Mouse (Mus musculus) intestine, embryonic 15.5 days (tissue): ENCODE data around the gene Mpv17. TPM values are rescaled to one million over a fixed set of nuclear protein-coding genes. Genes with fewer than 3 reads are reported as not detected.

Experiments used
- ATAC-seq: fragments of 200-750 bp; cut with Nextera tagmentation; 2 replicates; pipeline ENCODE4 v1.8.0; 2017; ENCODE audit warnings: moderate TSS enrichment, moderate library complexity
- H3K27ac ChIP-seq: fragments of 300-500 bp; sonication (generic); 2 replicates; pipeline ENCODE4 v1.5.1; 2015; ENCODE audit warnings: mild to moderate bottlenecking, inconsistent platforms
- H3K27me3 ChIP-seq: fragments of 300-500 bp; sonication (generic); replicated peaks from 2 replicates; pipeline ENCODE4 v1.6.1; 2015; ENCODE audit warnings: inconsistent platforms
- H3K36me3 ChIP-seq: fragments of 300-500 bp; sonication (generic); 2 replicates; pipeline ENCODE4 v1.6.1; 2015; ENCODE audit warnings: inconsistent platforms
- H3K4me1 ChIP-seq: fragments of 300-500 bp; sonication (generic); replicated peaks from 2 replicates; pipeline ENCODE4 v1.6.1; 2015; ENCODE audit warnings: inconsistent platforms
- H3K4me2 ChIP-seq: fragments of 300-500 bp; sonication (generic); replicated peaks from 2 replicates; pipeline ENCODE4 v1.6.1; 2015; ENCODE audit warnings: mild to moderate bottlenecking, inconsistent platforms
- H3K4me3 ChIP-seq: fragments of 300-500 bp; sonication (generic); replicated peaks from 2 replicates; pipeline ENCODE4 v1.5.1; 2015; ENCODE audit warnings: inconsistent platforms
- H3K9ac ChIP-seq: fragments of 300-500 bp; sonication (generic); 2 replicates; pipeline ENCODE4 v1.6.1; 2015; ENCODE audit warnings: inconsistent platforms
- H3K9me3 ChIP-seq: fragments of 300-500 bp; sonication (generic); 2 replicates; pipeline ENCODE4 v1.6.1; 2016; ENCODE audit warnings: inconsistent platforms
- WGBS: fragments of 180-500 bp; shearing (Covaris S2); methylation state at CpG from one replicate; pipeline ENCODE4 v1.1.7; 2015; 5-methylcytosine and 5-hydroxymethylcytosine counted together
- polyA plus RNA-seq: library from polyadenylated mRNA; unstranded; fragments of >200 nt; fragmentation: Nextera tagmentation; extraction: Ambion mirVana; gene quantifications from 2 replicates; pipeline ENCODE4 v1.2.1, GENCODE M21; 2015

Gene Mpv17
- polyA plus RNA-seq, 1 experiment from 2014 or later = 57.1 TPM

DNA sequence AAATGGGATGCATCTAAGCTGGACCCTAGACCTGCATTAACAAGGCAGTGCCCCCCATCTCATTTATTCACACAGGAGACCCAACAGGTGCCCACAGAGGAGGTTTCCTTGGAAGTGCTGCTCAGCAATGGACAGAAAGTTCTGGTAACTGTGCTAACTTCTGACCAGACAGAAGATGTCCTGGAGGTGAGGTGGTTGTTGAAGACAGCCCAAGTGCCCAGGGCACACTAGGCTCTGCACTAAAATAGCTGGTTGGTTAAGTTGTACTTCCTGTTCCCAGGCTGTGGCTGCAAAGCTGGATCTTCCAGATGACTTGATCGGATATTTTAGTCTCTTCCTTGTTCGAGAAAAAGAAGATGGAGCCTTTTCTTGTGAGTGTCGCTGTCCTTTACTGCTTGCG is 41.6 kb upstream of the Mpv17 start:
- Histone ChIP-seq H3K36me3 (peaks cover 58% of the 10 kb centered on the region), H3K4me2 (no peak overlapping the region), H3K9ac (no peak overlapping the region), H3K4me3 (no peak overlapping the region), H3K9me3 (0 out of 2 replicates have a peak, but pooled peaks cover 4% of the 10 kb centered on the region), H3K27me3 (no peaks in the 10 kb centered on the region), H3K27ac (no peak overlapping the region), H3K4me1 (peaks cover 23% of the 10 kb centered on the region)
- no peak for ATAC-seq
- WGBS = 88% methylated on average over 4 of the region's 4 CpGs

DNA sequence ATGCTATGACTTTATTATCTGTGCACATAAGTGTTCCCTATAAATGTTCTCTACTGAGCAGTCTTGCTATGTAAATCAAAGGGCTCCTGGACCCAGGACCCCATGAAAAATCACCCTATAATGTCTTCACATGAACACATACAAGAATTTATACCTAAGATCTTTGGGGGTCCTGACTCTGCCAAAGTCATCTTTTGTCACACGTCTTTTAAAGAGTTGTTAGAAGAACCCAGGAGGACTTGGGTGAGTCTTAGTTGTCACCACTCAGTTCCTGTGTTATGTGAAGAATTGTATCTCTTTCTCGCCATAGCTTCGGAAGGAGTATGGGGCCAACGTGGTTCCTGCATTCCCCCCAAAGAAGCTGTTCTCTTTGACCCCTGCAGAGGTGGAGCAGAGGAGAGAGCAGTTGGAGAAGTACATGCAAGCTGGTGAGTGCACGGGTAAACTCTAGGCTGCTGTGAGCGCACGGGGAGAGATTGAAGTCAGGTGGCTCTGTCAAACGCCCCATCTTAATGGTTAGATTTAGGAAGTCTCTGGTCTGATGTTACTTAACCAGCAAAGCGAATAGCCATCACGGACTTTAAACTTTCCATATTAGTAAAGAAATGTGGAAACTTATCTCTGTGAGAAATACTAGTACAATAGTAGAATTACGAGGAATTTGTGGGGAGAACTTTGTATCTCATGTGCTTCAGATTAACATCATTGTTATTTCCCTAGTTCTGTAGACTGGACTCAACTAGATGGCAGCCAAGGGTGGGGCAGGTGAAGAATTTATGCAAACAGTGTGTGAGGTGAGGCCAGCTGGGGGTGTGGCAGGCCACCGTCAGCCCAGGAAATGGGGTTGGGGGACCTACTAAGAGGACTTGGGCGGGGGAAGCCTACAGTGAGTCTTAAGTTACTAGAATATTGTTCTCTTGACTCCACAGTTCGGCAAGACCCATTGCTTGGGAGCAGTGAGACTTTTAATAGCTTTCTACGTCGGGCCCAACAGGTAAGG is 40.7 kb upstream of the Mpv17 start:
- Histone ChIP-seq H3K27me3 (no peaks in the 10 kb centered on the region), H3K27ac (no peak overlapping the region), H3K9me3 (no peaks in the 10 kb centered on the region), H3K4me3 (peak overlapping the region; percentile 67; the same call in 1 of the 2 replicates), H3K9ac (no peak overlapping the region), H3K4me2 (peak overlapping the region; percentile 80; the same call in 1 of the 2 replicates), H3K4me1 (peaks cover 17% of the 10 kb centered on the region; the same call in 1 of the 2 replicates), H3K36me3 (peaks cover 54% of the 10 kb centered on the region)
- WGBS = 89% methylated on average over 16 of the region's 16 CpGs
- no peak for ATAC-seq

DNA sequence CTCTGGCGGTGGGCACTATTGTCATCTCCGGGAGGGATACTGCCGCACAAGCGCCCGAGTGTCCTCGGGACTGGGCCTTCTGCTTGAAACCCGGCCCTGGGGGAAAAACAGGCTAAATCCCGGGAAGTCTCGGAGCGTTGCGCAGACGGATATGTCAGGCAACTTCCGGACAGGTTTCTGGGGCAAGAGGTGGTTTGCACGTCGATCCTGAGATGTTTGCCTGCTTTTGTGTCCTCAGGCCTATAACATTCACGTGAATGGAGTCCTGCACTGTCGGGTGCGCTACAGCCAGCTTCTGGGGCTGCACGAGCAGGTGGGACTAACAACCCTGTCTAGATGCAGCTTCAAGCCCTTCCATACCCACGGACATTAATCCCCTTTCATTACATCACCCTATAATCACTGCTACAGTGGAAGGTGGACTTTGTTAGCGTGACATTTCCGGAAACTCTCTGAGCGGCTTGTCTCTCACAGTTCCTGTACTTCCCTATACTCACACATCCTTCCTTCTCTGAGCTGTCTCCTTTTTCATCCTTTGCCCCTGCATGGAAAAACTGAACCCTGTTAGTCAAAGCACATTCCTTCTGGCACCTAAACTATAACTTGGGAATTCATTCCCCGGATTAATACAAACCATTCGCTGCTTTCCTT is 39.7 kb upstream of the Mpv17 start:
- H3K4me2 ChIP-seq = peak overlapping the region; percentile 80
- H3K4me3 ChIP-seq = peak overlapping the region; percentile 67
- H3K27me3 ChIP-seq = no peaks in the 10 kb centered on the region
- peak overlapping the region; percentile 81 for H3K27ac ChIP-seq
- peak overlapping the region; percentile 93 for H3K9ac ChIP-seq
- peaks cover 51% of the 10 kb centered on the region for H3K36me3 ChIP-seq
- H3K4me1 ChIP-seq = peaks cover 17% of the 10 kb centered on the region; the same call in 1 of the 2 replicates
- ATAC-seq = no peak
- 10% methylated on average over 25 of the region's 25 CpGs for WGBS
- no peaks in the 10 kb centered on the region for H3K9me3 ChIP-seq

DNA sequence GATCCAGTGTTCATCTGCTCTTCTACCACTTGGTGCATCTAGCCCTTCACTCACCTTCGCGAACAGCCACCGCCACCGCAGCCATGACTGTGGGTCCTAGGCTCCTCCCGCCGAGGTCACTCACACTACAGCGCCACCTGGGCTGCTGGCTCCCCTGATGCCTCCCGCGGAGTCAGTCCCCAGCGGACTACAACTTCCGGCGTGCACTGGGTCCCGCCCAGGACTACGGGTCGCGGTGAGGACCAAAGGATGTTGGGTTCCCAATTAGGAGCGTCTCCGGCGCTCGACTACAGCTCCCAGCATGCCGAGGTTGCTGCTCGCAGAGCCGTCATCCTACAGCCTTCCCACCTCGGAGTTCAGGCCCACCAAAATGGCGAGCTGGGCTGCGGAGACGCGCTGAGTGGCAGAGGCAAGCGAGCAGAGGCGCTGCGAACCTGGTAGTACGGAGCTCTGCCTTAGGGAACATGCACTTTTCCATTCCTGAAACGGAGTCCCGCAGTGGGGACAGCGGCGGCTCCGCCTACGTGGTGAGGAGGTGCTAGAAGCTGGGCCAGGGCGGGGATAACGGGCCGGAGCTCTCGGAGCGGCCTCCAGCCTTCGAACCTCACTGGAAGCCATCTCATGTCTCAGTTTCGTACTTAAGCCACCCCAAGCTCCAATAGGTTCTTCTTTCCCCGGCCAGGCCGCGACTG is 39.0 kb upstream of the Mpv17 start, which contains the start of the genes Snx17 and Eif2b4:
TSS of gene Snx17 (plus strand) at position 289 of the 692 bp plus-strand sequence.
TSS of gene Eif2b4 (minus strand) at position 492 of the 692 bp plus-strand sequence.
- H3K9ac ChIP-seq = peak within 1 kb of the TSS; percentile 93
- peaks cover 17% of the 10 kb centered on the region; the same call in 1 of the 2 replicates for H3K4me1 ChIP-seq
- H3K27me3 ChIP-seq = no peaks in the 10 kb centered on the region
- peaks cover 50% of the 10 kb centered on the region for H3K36me3 ChIP-seq
- peak within 1 kb of the TSS; percentile 80 for H3K4me2 ChIP-seq
- peak within 1 kb of the TSS; percentile 87 for H3K27ac ChIP-seq
- peak within 1 kb of the TSS; percentile 67 for H3K4me3 ChIP-seq
- H3K9me3 ChIP-seq = no peaks in the 10 kb centered on the region
- peak; percentile 98 for ATAC-seq
- under 1% methylated on average over 48 of the region's 48 CpGs for WGBS

DNA sequence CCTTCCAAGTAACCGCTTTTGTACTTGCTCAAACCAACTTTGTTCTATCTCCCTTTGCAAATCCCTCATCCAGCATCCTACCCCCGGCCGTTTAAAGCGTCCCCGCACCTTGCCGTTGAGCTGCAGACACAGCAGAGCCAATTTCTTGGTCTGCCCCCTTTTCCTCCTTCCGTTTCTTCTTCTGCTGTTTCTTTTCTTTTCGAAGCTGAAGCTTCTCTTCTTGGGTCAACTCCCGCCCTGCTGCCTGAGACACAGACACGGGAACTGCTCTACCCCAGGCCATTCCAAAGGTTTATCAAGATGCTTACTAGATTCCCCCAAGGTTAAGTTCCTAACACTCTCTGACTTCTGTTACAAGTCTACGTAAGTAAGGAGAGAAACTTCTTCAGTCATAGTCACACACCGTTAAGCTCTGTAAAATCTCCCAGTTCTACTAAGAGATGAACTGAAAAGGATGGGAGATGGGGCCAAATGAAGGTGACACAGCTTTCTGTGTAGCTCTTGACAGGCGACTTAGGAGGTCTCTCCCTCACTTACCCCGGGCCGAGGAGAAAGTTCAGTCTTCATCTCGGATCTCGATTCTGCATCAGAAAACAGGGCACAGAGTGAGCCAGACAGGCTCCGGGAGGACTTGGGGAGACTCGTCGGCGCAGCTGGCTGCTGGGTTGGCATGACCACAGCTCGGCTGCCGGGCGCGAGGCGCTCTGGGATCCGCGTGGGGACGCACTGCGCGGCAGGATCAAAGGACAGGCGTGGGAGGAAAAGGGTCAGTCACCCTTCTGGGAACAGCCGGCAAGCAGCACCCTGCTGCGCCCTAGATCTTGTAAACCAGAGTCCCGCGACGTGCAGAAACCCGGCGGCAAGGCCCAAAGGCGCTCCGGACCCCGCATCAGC is 38.2 kb upstream of the Mpv17 start:
- peak; percentile 81 for ATAC-seq
- Histone ChIP-seq H3K27ac (peak overlapping the region; percentile 87), H3K36me3 (peaks cover 49% of the 10 kb centered on the region), H3K9ac (peak overlapping the region; percentile 93), H3K27me3 (no peaks in the 10 kb centered on the region), H3K4me3 (peak overlapping the region; percentile 67), H3K9me3 (no peaks in the 10 kb centered on the region), H3K4me1 (peaks cover 17% of the 10 kb centered on the region; the same call in 1 of the 2 replicates), H3K4me2 (peak overlapping the region; percentile 80)
- WGBS = 11% methylated on average over 42 of the region's 42 CpGs

DNA sequence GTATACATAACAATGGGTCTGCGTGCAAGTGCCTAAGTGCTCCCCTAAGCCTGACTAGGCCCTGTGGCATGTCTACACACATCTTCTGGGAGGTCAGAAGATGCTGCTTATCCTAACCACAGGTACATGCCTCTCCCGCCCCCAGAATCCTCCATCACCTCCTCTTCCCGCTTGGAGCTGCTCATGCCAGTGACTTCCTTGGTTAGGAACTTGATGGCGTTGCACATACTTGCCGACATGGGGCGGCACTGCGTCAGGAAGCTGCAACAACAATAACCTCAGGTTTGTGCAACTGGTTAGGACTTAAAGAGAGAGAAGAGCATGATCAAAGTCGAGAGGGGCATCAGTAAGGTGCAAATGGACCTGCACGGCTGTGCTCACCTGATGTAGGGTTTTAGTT is 36.1 kb upstream of the Mpv17 start:
- Histone ChIP-seq H3K27me3 (no peaks in the 10 kb centered on the region), H3K9ac (no peak overlapping the region), H3K4me1 (peaks cover 17% of the 10 kb centered on the region; the same call in 1 of the 2 replicates), H3K4me2 (no peak overlapping the region), H3K27ac (no peak overlapping the region), H3K9me3 (no peaks in the 10 kb centered on the region), H3K4me3 (no peak overlapping the region), H3K36me3 (peaks cover 34% of the 10 kb centered on the region)
- 88% methylated on average over 9 of the region's 9 CpGs for WGBS
- no peak for ATAC-seq

DNA sequence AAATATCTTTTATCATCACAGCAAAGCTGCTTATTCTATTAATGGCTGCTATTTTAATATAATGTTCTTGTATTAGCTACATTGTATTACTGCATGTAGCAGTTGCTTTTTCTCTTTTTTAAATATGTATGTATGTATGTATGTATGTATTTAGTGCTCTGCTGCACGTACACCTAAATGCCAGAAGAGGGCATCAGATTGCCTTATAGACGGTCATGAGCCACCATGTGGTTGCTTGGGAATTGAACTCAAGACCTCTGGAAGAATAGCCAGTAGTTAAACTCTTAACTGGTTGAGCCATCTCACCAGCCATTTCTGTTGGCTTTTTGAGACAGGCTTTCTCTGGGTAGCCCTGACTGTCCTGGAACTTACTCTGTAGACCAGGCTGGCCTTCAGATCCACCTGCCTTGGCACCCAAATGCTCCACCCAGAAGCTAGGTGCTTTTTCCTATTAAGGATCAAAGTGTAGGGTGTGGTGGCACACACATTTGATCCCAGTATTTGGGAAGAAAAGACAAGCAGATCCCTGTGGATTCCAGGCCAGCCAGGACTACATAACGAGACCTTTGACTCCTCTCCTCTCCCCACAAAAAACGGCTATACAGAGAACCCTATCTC is 34.3 kb upstream of the Mpv17 start:
- Histone ChIP-seq H3K27me3 (no peaks in the 10 kb centered on the region), H3K36me3 (peaks cover 33% of the 10 kb centered on the region), H3K4me3 (no peak overlapping the region), H3K27ac (no peak overlapping the region), H3K4me2 (no peak overlapping the region), H3K9me3 (no peaks in the 10 kb centered on the region), H3K9ac (no peak overlapping the region), H3K4me1 (peaks cover 10% of the 10 kb centered on the region; the same call in 1 of the 2 replicates)
- ATAC-seq = no peak
- WGBS = 75% methylated on average over 4 of the region's 4 CpGs

DNA sequence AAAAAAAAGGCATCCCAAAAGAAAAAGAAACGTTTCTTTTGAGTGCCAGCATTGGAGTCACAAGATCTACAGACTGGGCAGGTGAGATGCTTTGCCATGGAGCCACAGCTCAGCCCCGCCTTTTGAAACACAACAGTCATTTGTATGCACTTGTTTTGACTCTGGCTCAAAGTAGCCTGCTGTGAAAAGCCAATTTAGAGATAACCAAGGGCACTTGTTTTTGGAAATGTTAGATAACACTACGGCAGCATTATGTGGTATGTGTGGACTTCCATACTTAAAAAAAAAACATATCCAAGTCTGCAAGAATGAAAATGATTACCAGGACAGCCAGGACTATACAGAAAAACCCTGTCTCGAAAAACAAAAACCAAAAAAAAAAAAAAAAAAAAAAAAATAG is 29.6 kb upstream of the Mpv17 start:
- Histone ChIP-seq H3K4me2 (no peak overlapping the region), H3K4me3 (no peak overlapping the region), H3K36me3 (peaks cover 16% of the 10 kb centered on the region), H3K9me3 (no peaks in the 10 kb centered on the region), H3K9ac (no peak overlapping the region), H3K4me1 (no peaks in the 10 kb centered on the region), H3K27me3 (no peaks in the 10 kb centered on the region), H3K27ac (no peak overlapping the region)
- 60% methylated on average over 4 of the region's 4 CpGs for WGBS
- ATAC-seq = no peak

DNA sequence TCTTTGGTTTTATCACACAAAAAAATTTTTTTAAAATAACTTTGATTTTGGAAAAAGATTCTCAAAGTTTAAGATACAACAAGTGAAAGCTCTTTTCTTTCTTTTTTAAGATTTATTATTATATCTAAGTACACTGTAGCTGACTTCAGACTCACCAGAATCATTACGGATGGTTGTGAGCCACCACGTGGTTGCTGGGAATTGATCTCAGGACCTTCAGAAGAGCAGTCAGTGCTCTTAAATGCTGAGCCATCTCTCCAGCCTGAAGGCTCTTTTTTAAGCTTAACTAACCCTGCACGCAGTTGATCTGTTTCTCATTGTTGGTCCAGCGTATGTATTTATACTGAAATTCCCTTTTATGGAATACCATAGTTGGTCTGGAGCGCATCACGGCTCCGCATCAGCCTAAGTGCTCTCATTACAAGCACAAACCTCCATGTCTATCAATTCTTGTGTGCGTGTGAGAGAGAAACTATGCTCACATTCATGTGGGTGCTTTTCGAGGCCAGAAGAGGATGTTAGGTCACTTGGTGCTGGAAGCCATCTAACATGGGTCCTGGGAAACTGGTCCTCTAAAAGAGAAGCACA is 27.2 kb upstream of the Mpv17 start:
- WGBS = 86% methylated on average over 9 of the region's 9 CpGs
- no peaks in the 10 kb centered on the region for H3K27me3 ChIP-seq
- H3K4me2 ChIP-seq = no peak overlapping the region
- H3K4me3 ChIP-seq = no peak overlapping the region
- no peaks in the 10 kb centered on the region for H3K36me3 ChIP-seq
- no peak overlapping the region for H3K9ac ChIP-seq
- no peaks in the 10 kb centered on the region for H3K4me1 ChIP-seq
- ATAC-seq = no peak
- no peaks in the 10 kb centered on the region for H3K9me3 ChIP-seq
- no peak overlapping the region for H3K27ac ChIP-seq

DNA sequence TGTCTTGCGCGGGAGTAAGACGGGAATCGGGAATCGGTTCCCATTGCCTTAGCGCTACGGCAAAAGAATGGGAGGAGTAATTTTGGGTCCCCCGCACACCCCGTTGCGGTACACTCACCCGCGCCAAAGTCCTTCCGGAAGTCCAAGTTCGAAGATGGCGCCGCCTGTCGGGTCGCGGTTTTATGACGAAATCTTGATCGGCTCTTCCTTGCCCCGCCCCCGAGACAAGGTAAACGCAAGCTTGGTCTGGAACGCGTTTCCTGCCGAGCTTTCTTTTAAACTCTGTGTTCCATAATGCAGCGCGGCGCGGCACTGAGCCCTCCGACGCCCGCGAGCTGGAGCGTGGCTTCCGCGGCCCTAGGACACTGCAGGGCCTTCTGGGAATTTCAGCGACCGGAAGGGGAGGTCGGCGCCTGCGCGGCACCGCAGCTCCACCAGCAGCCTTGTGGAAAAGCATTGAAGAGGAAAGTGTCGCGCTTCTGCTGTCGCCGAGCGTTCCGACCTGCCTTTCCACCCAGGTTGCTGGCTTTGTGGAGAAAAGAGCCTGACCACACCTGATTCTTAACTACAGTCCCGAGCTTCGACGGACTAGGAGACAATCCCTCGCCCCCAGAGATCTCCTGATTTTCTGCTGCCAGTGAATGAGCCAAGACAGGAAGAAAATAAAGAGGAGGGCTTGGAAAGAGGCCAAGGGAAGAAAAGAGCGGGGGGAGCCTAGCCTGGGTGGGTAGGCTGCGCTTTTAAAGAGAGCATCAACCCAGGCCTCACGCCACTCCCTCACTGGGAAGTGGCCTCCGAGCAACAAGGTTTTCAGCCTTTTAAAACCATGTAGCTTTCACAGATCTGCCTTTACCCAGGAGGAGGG is 25.9 kb upstream of the Mpv17 start, which contains the start of the genes Gm29609 and Gtf3c2:
TSS of gene Gm29609 (minus strand) at position 146 of the 865 bp plus-strand sequence.
TSS of gene Gtf3c2 (minus strand) at position 379 of the 865 bp plus-strand sequence.
- peak within 1 kb of the TSS; percentile 100 for H3K27ac ChIP-seq
- peak within 1 kb of the TSS; percentile 81 for H3K4me2 ChIP-seq
- peak; percentile 98 for ATAC-seq
- no peaks in the 10 kb centered on the region for H3K9me3 ChIP-seq
- H3K4me1 ChIP-seq = no peaks in the 10 kb centered on the region
- H3K36me3 ChIP-seq = no peaks in the 10 kb centered on the region
- H3K4me3 ChIP-seq = peak within 1 kb of the TSS; percentile 79
- peak within 1 kb of the TSS; percentile 70 for H3K9ac ChIP-seq
- no peaks in the 10 kb centered on the region for H3K27me3 ChIP-seq
- WGBS = under 1% methylated on average over 59 of the region's 59 CpGs
